Mouse (Mus musculus) heart, adult 8-10 months (tissue): Measurements from ENCODE around the gene Txn2. TPM values are rescaled to one million over a fixed set of nuclear protein-coding genes. Genes with fewer than 3 reads are reported as not detected.
A peak's percentile ranks its signal among the peaks of the same experiment; 100 is the strongest.

Experiments used
- DNase-seq: peaks from one replicate; pipeline ENCODE4 v3.0.0; 2022; ENCODE audit warnings: low spot score
- total RNA-seq, 4 experiments: library from RNA; stranded (reverse); gene quantifications; 2 replicates each; pipeline ENCODE4 v1.2.4; 2022

Txn2 gene
- total RNA-seq, 4 experiments from 2014 or later, result 303 to 339 (median 309) TPM

DNA sequence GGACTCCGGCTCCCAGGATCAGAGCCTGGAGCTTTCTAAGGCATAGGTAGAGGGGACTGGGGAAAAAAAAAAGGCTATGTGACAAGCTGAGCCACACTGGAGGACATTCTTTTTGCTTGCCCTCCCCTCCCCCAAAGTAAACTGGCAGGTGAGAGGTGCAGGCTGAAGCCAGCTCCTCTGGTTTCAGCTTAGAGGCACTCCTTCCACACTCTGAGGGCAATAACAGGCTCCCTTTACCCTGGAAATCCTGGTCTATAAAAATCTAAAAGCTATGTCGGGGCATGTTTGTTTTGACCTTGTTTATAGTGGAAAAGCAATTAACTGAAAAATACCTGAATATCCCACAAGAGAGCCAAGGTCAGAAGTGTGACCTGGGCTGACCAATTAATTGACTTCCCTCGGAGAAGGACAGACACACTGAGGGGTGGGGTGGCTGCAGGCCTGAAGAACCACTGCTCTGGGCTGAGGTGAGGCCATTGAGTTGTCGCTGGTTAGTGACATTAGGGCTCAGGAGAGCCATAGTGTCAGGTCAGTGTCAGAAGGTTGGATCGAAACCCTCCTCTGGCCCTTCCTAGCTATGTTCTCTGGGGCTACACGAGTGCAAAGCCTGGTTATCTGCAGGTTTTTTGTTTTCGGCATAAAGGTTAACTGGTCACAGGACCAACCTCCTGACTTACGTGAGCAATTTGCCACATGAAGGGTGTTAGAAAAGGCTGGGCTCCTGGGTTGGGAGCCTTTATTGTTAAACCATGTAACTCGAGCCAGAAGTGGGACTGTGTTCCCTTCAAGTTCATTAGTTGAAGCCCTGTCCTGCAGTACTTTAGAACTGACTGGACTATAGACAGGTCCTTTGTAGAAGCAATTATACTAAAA is 20.9 kb downstream of the Txn2 start:
- no peak for DNase-seq

DNA sequence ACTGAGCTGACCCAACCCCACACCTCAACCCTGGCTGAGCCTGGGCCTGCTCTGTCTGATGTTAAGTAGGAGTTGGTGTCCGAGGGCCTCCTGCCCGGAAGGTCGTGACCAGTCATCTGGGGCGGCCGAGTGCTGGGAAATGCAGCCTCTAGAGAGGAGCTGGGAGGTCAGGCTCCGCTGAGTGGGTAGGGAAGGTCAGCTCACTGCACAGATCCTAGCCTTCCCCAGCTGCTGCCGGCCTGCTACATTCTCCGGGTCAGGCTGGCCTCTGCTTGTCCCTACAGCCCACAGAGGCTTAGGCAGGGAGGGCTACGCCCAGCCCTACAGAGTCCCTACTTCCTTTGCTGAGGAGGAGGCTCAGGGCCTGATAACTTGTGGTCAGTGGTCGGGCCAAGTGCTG is 22.3 kb downstream of the Txn2 start:
- no peak for DNase-seq

DNA sequence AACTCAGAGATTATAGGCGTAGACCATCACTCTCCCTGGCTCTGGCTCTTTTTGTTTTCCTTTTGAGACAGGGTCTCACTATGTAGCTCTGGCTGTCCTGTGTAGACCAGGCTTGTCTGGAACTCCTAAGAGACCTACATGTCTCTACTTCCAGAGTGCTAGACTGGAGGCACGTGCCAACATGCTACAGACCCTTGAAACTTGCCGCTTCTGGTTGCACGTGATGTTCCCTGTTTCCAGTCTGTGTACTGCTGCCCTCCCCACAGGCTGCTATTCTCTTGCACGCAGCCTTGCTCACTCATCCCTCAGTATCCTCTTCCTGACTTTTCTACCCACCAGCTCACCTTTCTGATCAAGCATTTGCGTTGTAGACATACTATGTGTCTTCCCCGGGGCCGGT is 22.7 kb downstream of the Txn2 start:
- DNase-seq, result no peak

DNA sequence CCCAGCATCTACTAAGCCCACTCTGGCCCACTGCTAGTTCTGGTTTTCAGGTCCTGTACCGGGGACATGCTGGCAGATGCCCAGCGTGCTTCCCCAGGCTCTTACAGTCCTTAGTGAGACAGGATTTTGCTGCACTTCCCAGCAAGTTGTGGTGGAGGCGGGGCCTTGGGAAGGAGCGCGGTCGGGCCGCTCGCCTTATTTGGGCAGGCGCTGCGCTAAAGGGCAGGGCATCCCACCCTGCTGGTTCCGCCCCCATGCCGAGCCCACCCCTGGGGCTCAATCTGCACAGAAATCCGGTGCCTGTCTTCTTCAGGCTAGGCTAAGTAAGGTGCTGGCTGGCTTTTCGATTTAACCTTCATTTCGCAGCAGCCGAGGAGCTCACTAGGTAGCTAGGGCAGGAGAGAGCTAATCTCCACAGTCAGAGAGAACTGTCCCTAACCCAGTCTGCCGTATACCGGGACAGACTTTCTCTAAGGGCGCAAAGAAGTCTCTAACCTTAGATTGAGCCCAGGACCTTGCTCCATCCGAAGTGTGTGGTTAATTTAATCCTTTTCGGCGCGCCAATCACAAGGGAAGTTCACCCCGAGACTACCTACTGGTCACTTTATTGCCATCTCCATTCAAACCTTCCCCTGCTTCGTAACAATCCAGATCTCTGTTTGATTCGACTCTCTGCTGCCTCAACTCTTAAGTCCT is 23.4 kb downstream of the Txn2 start:
- peak; percentile 80 for DNase-seq

DNA sequence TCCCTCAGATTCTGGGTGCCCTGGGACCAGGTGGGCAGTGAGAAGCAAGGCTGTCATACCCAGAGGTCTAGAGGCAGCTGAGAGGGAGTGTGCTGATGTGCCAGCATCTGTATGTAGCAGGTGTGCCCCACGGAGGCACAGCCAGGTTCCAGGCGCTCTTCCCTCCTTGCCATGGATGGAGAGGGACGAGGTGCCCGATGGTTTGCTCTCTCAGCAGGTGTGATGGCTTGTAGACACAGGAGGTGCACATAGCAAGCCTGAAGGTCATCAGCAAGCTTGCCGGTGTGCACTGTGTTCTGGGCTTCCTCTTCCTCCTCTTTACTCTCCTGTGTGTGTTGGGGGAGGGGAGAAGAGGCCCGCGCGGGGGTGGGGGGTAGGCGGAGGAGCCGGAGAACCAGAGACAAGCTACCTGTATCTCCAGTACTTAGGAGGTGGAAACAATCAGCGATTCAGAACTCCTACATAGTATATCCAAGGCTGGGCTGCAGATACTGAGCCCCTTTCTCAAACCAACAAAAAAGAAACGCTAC is 24.4 kb downstream of the Txn2 start:
- DNase-seq, result no peak

DNA sequence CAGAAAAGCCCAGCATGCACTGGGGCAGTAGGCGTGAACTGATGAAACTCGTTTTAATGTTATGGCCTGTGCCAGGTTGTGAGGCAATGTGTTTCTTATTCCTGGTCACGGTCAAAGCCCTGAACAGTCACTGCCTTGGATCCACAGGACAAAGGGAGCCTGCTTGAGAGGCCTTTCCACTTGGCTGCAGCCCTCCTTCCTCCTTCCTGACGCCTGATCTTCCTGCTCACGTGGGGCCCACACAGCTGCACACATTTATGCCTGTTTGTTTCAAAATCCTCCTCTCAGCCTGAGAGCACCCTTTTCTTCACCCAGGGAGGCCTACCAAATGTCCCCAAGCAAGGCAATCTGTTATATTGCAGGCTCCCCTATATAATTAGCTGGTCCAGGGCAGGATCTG is 25.6 kb downstream of the Txn2 start:
- peak; percentile 53 for DNase-seq

DNA sequence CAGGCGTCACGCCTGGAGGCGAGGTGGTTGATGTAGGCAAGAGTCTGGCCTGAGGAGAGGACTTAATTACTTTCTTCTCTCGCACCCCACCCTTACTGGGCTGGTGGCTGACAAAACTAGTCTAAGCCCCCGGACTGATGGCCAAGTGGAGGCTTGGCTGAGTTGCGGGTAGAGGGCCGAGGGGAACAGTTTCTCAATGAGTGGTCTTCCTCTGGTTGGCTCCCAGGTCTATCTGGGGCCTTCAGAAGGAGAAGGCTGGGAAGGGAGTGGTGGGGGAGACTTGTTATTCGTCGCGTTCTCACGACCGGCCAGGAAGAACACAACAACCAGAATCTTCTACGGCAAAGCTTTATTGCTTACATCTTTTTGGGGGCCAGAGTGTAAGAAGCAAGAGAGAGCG is 33.9 kb downstream of the Txn2 start:
- no peak for DNase-seq

DNA sequence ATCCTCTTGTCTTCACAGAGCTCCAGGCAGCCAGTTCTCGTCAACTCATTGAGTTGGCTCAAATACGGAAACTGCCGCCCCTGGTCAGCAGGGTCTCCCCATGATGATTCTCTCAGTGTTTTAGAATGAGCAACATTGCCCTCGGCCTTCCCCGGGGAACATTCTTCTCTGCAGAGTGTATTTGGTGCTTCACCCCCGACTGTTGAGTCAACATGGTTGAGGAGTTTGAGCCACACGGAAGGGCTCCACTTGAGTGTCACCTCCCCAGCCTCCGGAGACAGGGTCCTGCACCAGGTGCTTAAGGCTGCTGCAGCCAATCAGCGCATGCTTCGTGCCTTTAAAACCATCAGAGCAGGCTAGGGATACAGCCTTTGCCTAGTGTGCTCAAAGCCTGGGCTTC is 35.5 kb downstream of the Txn2 start:
- DNase-seq, result no peak

DNA sequence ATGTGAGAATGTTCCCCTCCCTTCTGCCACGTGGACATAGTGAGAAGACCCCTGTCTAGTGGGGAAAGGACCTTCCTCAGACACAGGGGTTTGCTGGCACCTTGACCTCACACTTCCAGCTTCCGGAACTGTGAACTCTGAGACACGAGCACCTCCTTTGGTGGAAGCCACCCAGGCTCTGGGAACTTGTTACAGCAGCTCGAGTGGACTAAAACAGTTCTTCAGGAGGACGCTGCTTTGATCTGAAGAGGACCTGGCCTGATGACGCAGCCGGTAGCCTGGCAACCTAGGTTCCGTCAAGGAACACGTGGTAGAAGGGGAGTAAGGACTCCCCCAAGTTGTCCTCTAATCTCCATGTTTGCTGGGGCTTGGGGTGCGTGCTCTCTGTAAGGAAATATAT is 36.4 kb downstream of the Txn2 start:
- no peak for DNase-seq

DNA sequence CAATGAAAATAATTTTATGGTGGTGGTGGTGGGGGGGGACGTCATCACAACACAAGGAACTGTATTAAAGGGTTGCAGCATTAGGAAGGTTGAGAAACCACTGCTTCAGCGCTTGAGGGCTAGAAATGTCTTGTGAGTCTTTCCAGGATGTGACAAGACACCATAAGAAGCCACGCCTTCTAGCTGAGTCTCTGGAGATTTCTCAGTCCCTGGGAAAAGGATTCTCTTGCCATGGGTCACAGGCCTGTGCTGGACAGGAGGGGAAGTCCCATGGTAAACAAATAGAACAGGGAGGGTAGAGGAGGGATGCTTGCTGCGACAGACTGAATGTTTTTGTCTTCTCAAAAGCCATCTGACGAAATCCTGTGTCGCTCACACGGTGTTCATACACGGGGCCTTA is 37.0 kb downstream of the Txn2 start:
- peak; percentile 52 for DNase-seq

DNA sequence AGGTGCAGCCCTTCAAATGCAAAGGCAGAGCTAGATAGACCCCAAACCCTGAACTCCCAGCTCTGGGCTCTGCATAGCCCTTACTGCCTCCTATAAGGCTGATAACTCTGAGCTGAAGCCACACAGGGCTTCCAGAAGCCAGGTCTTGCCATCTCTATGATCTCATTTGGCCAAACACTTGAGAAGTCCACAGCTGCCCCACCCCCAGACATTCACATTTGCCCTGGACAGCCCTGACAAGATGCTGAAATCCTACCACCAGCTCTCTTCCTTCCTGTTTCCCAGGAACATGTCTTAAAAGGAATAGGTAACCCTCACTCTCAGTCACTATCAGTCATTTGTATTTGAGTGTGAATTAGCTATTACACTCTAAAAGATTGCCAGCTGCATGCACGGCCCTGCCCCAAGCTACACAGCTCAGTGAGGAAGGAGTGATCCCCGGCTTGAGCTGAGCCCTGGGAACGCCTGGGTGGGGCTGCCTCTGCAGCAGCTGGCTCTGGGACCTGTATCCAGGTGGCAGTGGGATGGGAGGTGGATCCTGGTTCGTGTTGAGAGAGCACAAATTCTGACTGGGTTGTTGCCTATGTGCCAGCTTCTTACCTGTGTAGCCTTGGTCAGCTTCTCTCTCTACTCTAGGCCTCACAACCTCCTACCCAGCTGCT is 38.9 kb downstream of the Txn2 start:
- no peak for DNase-seq

DNA sequence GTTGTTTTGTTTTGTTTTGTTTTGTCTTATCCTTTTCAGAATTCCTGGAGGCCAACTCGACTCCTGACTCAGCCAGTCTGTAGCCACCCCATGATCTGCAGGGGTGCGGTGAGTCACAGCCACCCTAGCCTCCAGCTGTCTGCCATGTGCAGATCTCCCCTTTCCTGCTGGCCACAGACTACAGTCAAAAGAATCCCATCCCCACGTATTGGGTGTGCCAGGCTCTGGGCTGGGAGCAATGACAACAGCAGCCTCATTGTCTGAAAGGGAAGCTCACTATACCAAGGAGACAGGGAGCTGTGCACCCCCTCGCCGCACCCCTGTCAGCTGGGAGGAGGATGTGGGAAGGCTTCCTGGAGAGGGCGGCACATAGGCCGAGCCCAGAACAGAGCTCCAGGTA is 40.5 kb downstream of the Txn2 start:
- no peak for DNase-seq

DNA sequence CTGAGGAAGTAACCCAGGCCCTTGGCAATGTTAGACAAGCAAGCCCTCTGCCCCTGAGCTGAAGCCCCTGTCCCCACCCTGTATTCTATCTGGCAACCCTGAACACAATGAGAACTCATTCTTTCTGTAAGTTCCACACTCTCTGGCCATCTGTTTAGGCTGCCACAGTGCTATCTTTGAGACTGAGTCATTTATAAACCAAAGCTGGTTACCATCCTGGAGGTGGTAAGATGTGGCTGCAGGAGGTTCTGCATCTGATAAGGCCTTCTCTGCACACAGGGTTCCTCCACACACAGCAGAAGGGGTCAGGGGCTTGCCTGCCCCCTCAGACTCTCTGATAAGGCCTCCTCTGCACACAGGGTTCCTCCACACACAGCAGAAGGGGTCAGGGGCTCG is 41.7 kb downstream of the Txn2 start:
- no peak for DNase-seq

DNA sequence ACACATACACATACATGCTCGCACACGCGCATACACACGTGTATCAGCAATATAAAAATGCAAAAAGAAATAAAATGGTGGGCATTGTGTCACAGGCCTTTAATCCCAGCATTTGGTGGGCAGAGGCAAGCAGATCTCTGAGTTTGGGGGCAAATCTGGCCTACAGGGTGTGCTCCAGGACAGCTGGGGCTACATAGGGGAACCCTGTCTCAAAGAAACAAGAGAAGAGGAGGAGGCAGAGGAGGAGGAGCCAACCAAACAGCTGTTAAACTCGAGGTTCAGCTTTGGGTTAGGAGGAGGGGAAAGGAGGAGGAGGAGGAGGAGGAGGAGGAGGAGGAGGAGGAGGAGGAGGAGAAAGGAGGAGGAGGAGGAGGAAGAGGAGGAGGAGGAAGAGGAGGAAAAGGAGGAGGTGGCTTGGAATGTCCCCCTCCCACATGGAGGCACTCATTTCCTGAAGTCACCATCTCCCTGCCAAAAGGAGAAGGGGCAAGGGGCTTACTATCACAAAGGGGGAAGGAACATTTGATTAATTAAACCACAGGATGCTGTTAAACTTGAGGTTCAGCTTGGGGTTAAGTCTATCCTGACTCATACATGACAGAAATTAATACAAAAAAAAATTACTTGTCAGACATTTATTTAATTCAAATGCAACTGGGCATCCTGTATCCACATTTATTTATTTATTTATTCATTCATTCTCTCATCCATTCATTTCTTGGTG is 42.3 kb downstream of the Txn2 start:
- no peak for DNase-seq

DNA sequence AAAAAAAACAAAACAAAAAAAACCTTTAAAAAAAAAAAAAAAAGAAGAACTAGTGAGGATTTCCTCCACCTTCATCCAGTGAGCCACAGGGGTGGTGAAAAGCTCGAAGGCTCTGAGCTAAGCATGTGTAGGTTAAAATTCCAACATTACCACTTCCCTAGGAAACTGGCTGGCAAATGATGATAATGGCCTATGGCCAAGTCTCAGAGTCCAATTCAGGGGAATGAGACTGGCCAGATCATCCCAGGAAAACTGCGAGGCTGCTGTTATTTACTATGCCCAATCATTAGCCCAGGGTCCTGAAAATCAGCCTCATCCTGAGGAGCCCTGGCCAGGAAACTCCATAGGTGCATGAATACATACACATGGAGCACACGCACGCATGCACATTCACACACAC is 42.9 kb downstream of the Txn2 start:
- no peak for DNase-seq

DNA sequence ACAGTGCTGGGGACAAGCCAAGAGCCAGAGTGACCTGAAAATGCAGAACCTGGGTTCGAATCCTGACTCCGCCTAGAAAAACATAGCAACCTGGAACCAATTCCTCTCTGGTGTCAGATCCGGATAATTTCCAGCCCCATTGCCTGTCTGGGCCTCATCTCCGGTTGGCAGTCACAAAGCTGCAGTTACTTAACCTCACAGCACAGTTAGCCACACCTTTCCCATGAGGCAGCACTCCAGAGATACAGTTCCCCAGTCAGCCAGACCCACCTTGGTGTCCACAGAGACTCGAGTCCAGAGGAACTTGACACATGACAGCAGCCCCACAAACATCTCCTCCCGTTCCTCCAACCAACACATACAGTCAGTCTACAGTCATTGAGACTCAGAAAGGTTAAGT is 43.6 kb downstream of the Txn2 start:
- DNase-seq, result no peak

DNA sequence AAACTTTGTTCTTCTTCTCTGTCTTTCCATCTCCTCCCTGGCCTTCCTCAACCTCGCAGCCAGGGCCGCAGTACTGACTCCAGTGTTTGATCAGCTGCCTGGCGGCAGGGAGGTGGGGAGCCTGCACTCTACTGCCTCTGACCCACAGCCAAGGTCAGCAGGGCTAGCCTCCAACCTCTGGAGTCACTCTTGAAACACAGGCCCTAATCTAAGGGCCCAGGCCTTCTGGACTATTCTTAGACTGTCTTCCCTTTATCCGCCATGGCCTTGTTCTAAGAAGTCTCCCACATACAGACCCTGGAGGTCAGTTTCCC is 45.2 kb downstream of the Txn2 start:
- no peak for DNase-seq

DNA sequence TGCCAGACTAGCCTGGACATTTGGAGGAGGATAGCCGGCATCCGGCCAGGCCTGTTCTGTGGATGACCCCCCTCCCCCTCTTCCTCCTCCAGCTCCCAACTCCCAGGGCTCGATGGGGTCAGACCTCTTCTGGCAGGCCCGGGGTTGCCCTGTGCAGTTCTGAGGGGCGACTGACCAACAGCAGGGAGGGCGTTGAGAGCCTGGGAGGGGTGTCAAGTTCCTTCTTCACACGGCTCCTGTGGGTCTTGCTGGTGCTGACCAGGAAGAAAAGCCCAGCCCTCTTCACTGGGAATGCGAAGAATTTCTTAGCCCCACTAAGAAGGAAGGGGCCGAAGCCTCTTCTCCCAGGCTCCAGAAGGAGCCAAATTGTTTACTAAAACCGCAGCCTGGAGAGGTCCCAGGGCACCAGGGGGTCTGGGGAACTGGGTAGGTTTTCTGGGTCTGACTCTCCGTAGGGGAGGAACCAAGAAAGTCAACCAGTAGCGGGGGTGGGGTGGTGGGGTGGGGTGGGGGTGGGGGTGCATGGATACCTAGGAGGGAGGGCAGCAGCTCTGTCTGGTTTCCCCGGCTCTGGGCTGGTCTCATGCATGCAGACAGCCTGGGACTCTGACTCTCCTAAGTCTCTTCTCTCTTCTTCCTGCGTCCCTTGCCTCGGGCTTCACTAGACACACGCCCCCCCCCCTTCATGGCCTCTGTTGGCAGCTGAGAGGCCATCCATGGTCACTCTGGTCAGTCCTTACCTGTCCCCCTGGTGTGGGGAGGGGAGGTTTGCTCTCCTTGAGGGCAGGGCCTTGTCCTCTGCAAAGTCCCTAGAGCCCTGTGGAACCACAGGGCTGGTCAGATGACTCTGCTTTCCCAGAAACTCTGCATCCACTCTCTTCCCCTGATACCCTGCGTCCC is 45.8 kb downstream of the Txn2 start:
- DNase-seq, result no peak

DNA sequence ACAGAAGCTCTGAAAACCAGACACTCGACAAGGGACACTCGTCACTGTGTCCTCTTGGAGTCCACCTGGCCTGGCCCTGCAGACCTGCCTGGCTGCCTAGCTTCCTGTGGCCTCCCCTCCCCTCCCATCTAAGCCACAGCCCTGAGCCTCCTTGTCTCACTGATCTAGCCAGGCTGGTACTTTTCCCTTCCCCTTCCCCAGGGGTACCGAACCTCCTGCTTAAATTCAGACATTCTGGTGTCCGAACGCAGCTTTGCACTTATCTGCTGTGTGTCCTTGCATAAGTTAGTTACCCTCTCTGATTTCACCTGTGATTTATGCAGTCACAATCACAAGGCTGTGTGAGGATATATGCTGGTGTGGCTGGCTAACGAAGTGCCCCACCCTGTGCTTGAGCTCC is 46.5 kb downstream of the Txn2 start:
- no peak for DNase-seq

DNA sequence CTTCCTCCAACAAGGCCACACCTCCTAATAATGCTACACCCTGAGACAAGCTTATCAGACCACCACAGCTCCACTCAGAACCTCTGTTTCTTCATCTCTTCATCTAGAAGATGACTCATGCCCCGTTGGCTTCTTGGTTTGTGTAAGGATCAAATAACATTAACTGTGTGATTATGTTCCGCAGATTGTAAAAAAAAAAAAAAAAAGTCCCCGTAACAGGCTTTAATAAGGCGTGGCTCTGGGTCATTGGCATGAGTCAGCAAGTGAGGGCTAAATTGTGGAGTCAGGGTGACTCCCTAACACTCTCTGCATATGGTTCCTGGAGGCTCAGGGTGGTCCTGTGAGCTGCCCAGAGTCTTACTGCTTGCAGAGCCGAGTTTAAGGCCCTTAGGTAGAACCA is 47.1 kb downstream of the Txn2 start:
- DNase-seq, result no peak

DNA sequence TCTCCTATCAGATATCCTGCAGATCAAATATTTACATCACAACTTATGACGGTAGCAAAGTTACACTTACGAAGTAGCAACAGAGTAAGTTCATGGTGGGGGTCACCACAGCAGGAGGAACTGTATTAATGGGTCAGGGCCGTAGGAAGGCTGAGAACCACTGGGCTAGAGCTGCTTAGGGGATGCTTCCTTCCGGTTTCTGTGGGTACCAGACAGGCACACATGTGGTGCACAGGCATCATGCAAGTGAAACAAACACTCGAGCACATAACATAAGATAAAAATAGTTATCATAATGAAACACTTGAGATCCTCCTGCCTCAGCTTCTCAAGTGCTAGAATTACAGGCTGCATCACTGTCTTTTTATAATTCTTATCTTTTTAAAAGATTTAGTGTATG is 48.1 kb downstream of the Txn2 start:
- DNase-seq, result no peak
